Comparison of ENCODE assay signal across 25 mouse cellular contexts in genomic region chr17:73389336-73389735, GRCm38 (mm10). TPM values are rescaled to one million over a fixed set of nuclear protein-coding genes. Genes with fewer than 3 reads are reported as not detected.
DNase-seq lines count a peak whose midpoint lies in the region; ATAC-seq lines count a peak whose summit lies in the region.
"Had no signal": no experiment of that assay in that cellular context is flagged by ENCODE, and none has a peak within 500 bp of the region (broad histone marks: within the 10 kb centered on the region; RNA-seq: fewer than 3 reads in every experiment).

No protein-coding gene starts in this region.

- no peaks in the 10 kb centered on the region for H3K9me3 ChIP-seq in neural tube, embryonic 15.5 days (replicated peaks)
- H3K9me3 ChIP-seq: forebrain, embryonic 13.5 days; limb, embryonic 13.5 days; lung, embryonic 15.5 days; midbrain, embryonic 13.5 days had no signal

- no peak; the same call in 1 of the 2 replicates for ATAC-seq in neural tube, embryonic 15.5 days (ENCODE audit: low FRiP score)
- ATAC-seq: intestine, postnatal 0 days had no signal

- H3K36me3 ChIP-seq in neural tube, embryonic 15.5 days, result no peaks in the 10 kb centered on the region
- H3K36me3 ChIP-seq: limb, embryonic 13.5 days; lung, embryonic 15.5 days; midbrain, embryonic 13.5 days had no signal

- H3K4me1 ChIP-seq in neural tube, embryonic 15.5 days, result peaks cover 16% of the 10 kb centered on the region
- H3K4me1 ChIP-seq: limb, embryonic 13.5 days; lung, embryonic 15.5 days had no signal

- H3K27ac ChIP-seq in neural tube, embryonic 15.5 days (replicated peaks), result peak overlapping the region; percentile 72; the same call in 1 of the 2 replicates
- H3K27ac ChIP-seq: heart, adult 2 months; hindbrain, postnatal 0 days; left cerebral cortex, adult 2 months; limb, embryonic 13.5 days; liver, embryonic 14.5 days; lung, embryonic 15.5 days; midbrain, embryonic 13.5 days had no signal

- peak; percentile 3 for DNase-seq in left cerebral cortex, postnatal 4 days
- DNase-seq in left cerebral cortex, adult 9 months (ENCODE audit: low spot score in 2 of 2), result no peak
- peak; percentile 25 to 51 for DNase-seq in kidney, adult 8-10 months
- peak; percentile 41 for DNase-seq in kidney, postnatal 14 days
- no peak for DNase-seq in heart, postnatal 36 days
- DNase-seq in yolk sac, embryonic 10.5 days (ENCODE audit: low spot score), result no peak
- DNase-seq: cerebellum, adult 18-20 months; gastrocnemius, postnatal 25 days; heart, adult 2 months; heart, postnatal 4 days; right cerebral cortex, postnatal 14 days; spleen, adult 18-20 months; thymus, postnatal 25 days had no signal

- H3K27me3 ChIP-seq in neural tube, embryonic 15.5 days (replicated peaks), result no peaks in the 10 kb centered on the region
- H3K27me3 ChIP-seq: forebrain, embryonic 13.5 days; limb, embryonic 13.5 days; lung, embryonic 15.5 days; midbrain, embryonic 13.5 days had no signal

- no peak overlapping the region for H3K9ac ChIP-seq in neural tube, embryonic 15.5 days (replicated peaks)
- H3K9ac ChIP-seq: forebrain, embryonic 13.5 days; limb, embryonic 13.5 days; liver, embryonic 14.5 days; lung, embryonic 15.5 days; midbrain, embryonic 13.5 days had no signal

- no peak overlapping the region for H3K4me3 ChIP-seq in neural tube, embryonic 15.5 days (replicated peaks)
- H3K4me3 ChIP-seq: forebrain, embryonic 13.5 days; heart, adult 2 months; left cerebral cortex, adult 2 months; limb, embryonic 13.5 days; lung, embryonic 15.5 days; midbrain, embryonic 13.5 days had no signal

- no peak overlapping the region for H3K4me2 ChIP-seq in neural tube, embryonic 15.5 days
- H3K4me2 ChIP-seq: forebrain, embryonic 13.5 days; limb, embryonic 13.5 days; lung, embryonic 15.5 days; midbrain, embryonic 13.5 days had no signal

- WGBS in neural tube, embryonic 15.5 days, result 51% methylated on average over 3 of the region's 3 CpGs

- intact Hi-C loops in left cerebral cortex, postnatal 4 days (cut with DNase I), result no loop called here
- intact Hi-C loops in heart, postnatal 36 days (cut with DNase I), result no loop called here

RNA-seq across cellular contexts. Expression of gene Capn13, which starts 11.3 kb away (rescaled TPM):
- not detected for total RNA-seq in left cerebral cortex, postnatal 4 days (2021)
- 0.18 and 0.24 TPM in 2 replicates for polyA plus RNA-seq in neural tube, embryonic 15.5 days (2015; fragmentation: Nextera tagmentation; extraction: Ambion mirVana)
- total RNA-seq in heart, postnatal 36 days (2021), result not detected
- total RNA-seq: adrenal gland, postnatal 4 days; common myeloid progenitor, adult 5-6 weeks; gastrocnemius, postnatal 25 days; heart, adult 2 months; heart, postnatal 4 days; left cerebral cortex, adult 2 months had no signal
- polyA plus RNA-seq: embryonic facial prominence, embryonic 11.5 days; forebrain, embryonic 13.5 days; limb, embryonic 13.5 days; lung, embryonic 15.5 days had no signal

Comparison
In these comparisons a context has a peak if more than half of its experiments do, and no peak if none do; other contexts are left out.
1. DNase-seq: peak in left cerebral cortex, postnatal 4 days (single experiment), kidney, adult 8-10 months (2 of 2) and kidney, postnatal 14 days (single experiment); none in left cerebral cortex, adult 9 months (0 of 2), heart, postnatal 36 days (0 of 2) and yolk sac, embryonic 10.5 days (single experiment).